ENCODE assay signal across 9 mouse cellular contexts in genomic region chr17:29171001-29171772, GRCm38 (mm10). TPM values are rescaled to one million over a fixed set of nuclear protein-coding genes. Genes with fewer than 3 reads are reported as not detected.
DNase-seq lines count a peak whose midpoint lies in the region; ATAC-seq lines count a peak whose summit lies in the region.
"Had no signal": no experiment of that assay in that cellular context is flagged by ENCODE, and none has a peak within 500 bp of the region (broad histone marks: within the 10 kb centered on the region; RNA-seq: fewer than 3 reads in every experiment).

No protein-coding gene starts in this region.

- no peak overlapping the region for H3K4me2 ChIP-seq in kidney, embryonic 15.5 days
- no peak overlapping the region for H3K4me2 ChIP-seq in liver, embryonic 12.5 days

- WGBS in kidney, embryonic 15.5 days, result 18% methylated on average over 14 of the region's 14 CpGs
- 5% methylated on average over 14 of the region's 14 CpGs for WGBS in liver, embryonic 12.5 days (ENCODE audit: insufficient replicate concordance)

- H3K4me1 ChIP-seq in kidney, embryonic 15.5 days, result peaks cover 45% of the 10 kb centered on the region
- peaks cover 35% of the 10 kb centered on the region for H3K4me1 ChIP-seq in liver, embryonic 12.5 days

- DNase-seq in B cell, adult 2 months, result peak; percentile 87 to 88
- peak; percentile 88 for DNase-seq in adrenal gland, adult 2 months
- DNase-seq in embryo, embryonic 11 days, result peak; percentile 85
- DNase-seq in heart, adult 18-20 months, result peak; percentile 85 to 90
- DNase-seq in testis, postnatal 14 days (ENCODE audit: low spot score), result peak; percentile 56

- H3K36me3 ChIP-seq in kidney, embryonic 15.5 days, result no peaks in the 10 kb centered on the region
- no peaks in the 10 kb centered on the region for H3K36me3 ChIP-seq in liver, embryonic 12.5 days

- peak overlapping the region; percentile 37; the same call in 1 of the 2 replicates for H3K27ac ChIP-seq in kidney, embryonic 15.5 days
- H3K27ac ChIP-seq in liver, embryonic 12.5 days, result no peak overlapping the region

- no peaks in the 10 kb centered on the region for H3K9me3 ChIP-seq in kidney, embryonic 15.5 days (replicated peaks)
- no peaks in the 10 kb centered on the region for H3K9me3 ChIP-seq in liver, embryonic 12.5 days (replicated peaks)

- no peak overlapping the region for H3K9ac ChIP-seq in kidney, embryonic 15.5 days
- H3K9ac ChIP-seq in liver, embryonic 12.5 days, result no peak overlapping the region

- ATAC-seq in kidney, embryonic 15.5 days (replicated peaks; ENCODE audit: low FRiP score), result peak; percentile 75
- peak; percentile 58 for ATAC-seq in liver, embryonic 12.5 days
- peak; percentile 66 for ATAC-seq in neutrophil, adult 5-6 weeks (ENCODE audit: extremely low read depth, insufficient number of reproducible peaks, low FRiP score, poor library complexity, severe bottlenecking)

- H3K4me3 ChIP-seq in kidney, embryonic 15.5 days (replicated peaks), result no peak overlapping the region
- H3K4me3 ChIP-seq in liver, embryonic 12.5 days, result no peak overlapping the region
- H3K4me3 ChIP-seq: erythroblast, embryonic 14.5 days had no signal

- no peaks in the 10 kb centered on the region for H3K27me3 ChIP-seq in kidney, embryonic 15.5 days
- H3K27me3 ChIP-seq in liver, embryonic 12.5 days (replicated peaks), result peaks cover 5% of the 10 kb centered on the region; the same call in 1 of the 2 replicates

RNA-seq across cellular contexts. Expression of gene Rab44, which starts 57.2 kb away (rescaled TPM):
- total RNA-seq in adrenal gland, adult 2 months (2021), result under 1 TPM; 0.14 to 0.62 TPM
- 0.30 and 0.31 TPM in 2 replicates for polyA plus RNA-seq in adrenal gland, adult 2 months (2012; rRNA removed)
- under 1 TPM in 1 of 2 experiments, not detected in 1; 0.69 TPM for total RNA-seq in heart, adult 18-20 months (2021)
- 0.34 and 0.35 TPM in 2 replicates for polyA plus RNA-seq in kidney, embryonic 15.5 days (2015; fragmentation: Nextera tagmentation; extraction: Ambion mirVana)
- 5.0 and 5.4 TPM in 2 replicates for polyA plus RNA-seq in liver, embryonic 12.5 days (2016; fragmentation: Nextera tagmentation; extraction: Ambion mirVana)
- total RNA-seq in neutrophil, adult 5-6 weeks (2017), result 92.5 and 114 TPM in 2 replicates

Comparison
In these comparisons a context has a peak if more than half of its experiments do, and no peak if none do; other contexts are left out.
1. RNA of gene Rab44, which starts 57.2 kb away (total RNA-seq): 92.5 to 114 TPM in neutrophil, adult 5-6 weeks; 0.69 TPM in heart, adult 18-20 months and 0.14 to 0.62 TPM in adrenal gland, adult 2 months; every median in the first group is over 10 times any median in the second.
2. Peak in every context shown above with its lines, with median percentiles within 50 percentile points of each other: DNase-seq and ATAC-seq.